8 mouse cellular contexts compared by ENCODE assay signal in the genomic region with DNA sequence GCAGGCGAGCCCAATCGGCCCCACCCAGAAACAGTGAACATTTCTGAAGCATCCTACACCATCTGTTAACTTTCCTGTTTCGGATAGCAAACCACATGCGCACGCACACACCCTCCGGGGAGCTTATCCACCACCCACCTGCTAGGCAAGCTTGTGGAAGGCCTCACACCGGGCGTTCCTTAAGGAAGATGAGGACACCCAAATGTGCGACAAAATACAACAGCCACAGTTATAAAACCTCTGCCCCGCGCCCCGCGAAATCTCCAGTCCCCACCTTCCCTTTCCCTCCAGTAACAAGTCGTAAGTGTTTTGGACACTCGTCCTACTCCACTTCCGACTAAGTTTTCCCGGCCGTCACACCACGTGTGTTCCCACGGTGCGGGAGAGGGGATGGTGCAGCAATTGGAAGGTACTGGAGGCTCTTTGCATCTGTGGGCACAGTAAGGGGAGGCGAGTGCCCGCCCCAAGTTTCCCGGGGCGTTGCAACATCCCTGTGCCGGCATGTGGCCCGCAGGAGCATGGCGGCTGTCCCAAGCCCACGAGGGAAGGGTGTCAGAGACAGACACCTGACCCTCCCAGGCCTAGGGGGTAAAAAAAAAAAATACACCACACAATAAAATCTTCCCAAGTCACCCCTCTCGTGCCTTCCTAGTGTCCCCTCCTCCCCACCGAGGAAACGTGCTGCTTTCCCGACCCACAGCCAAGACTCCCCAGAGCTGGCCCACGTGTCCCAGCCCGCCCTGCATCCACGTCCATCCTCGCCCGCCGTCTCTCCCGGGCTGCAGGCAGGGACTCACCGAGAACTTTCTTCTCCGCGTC. TPM values are rescaled to one million over a fixed set of nuclear protein-coding genes. Genes with fewer than 3 reads are reported as not detected.
DNase-seq lines count a peak whose midpoint lies in the region; ATAC-seq and TF ChIP-seq lines count a peak whose summit lies in the region.

No protein-coding gene starts in this region.

- peaks cover 2 to 34% of the 10 kb centered on the region in 2 experiments for H3K4me1 ChIP-seq in CH12.LX (ENCODE audit: control insufficient read depth in 1 of 2, insufficient read depth in 2 of 2)
- peaks cover 3% of the 10 kb centered on the region; the same call in 1 of the 2 replicates for H3K4me1 ChIP-seq in forebrain, embryonic 11.5 days (replicated peaks; ENCODE audit: control insufficient read depth, insufficient read depth, low read length)
- peaks cover 38% of the 10 kb centered on the region for H3K4me1 ChIP-seq in heart, embryonic 16.5 days (ENCODE audit: control insufficient read depth, insufficient read depth, low read length)
- H3K4me1 ChIP-seq in liver, postnatal 0 days (ENCODE audit: insufficient read depth), result peaks cover 9% of the 10 kb centered on the region
- H3K4me1 ChIP-seq in neural tube, embryonic 13.5 days (replicated peaks), result peaks cover 49% of the 10 kb centered on the region

- peak overlapping the region; percentile 83 for H3K4me2 ChIP-seq in CH12.LX (ENCODE audit: insufficient read depth, low read depth, poor library complexity, severe bottlenecking)
- peak overlapping the region; percentile 73 for H3K4me2 ChIP-seq in forebrain, embryonic 11.5 days (ENCODE audit: low read depth, low read length, severe bottlenecking)
- peak overlapping the region; percentile 94 for H3K4me2 ChIP-seq in heart, embryonic 16.5 days (ENCODE audit: low read depth, low read length)
- H3K4me2 ChIP-seq in liver, postnatal 0 days (ENCODE audit: low read depth, low read length), result peak overlapping the region; percentile 78
- peak overlapping the region; percentile 89 for H3K4me2 ChIP-seq in neural tube, embryonic 13.5 days

- H3K9ac ChIP-seq in CH12.LX (ENCODE audit: insufficient read depth, low read depth), result peak overlapping the region; percentile 92
- peak overlapping the region; percentile 86 for H3K9ac ChIP-seq in forebrain, embryonic 11.5 days (ENCODE audit: low read length)
- H3K9ac ChIP-seq in heart, embryonic 16.5 days (ENCODE audit: low read length), result peak overlapping the region; percentile 87
- peak overlapping the region; percentile 96 for H3K9ac ChIP-seq in liver, postnatal 0 days (replicated peaks)
- H3K9ac ChIP-seq in neural tube, embryonic 13.5 days, result peak overlapping the region; percentile 91

- peak; percentile 59 for ATAC-seq in forebrain, embryonic 11.5 days (replicated peaks; ENCODE audit: low FRiP score)
- peak; percentile 21 for ATAC-seq in heart, embryonic 16.5 days (replicated peaks; ENCODE audit: extremely low read depth, insufficient read depth, low FRiP score)
- peak; percentile 88 for ATAC-seq in liver, postnatal 0 days
- peak; percentile 74 for ATAC-seq in neural tube, embryonic 13.5 days (ENCODE audit: low read depth)

- peak overlapping the region; percentile 80 to 90 (median 89) for H3K4me3 ChIP-seq in CH12.LX (replicated peaks in 1 of 3; ENCODE audit: low read depth in 2 of 3, low read length in 2 of 3, poor library complexity in 1 of 3)
- H3K4me3 ChIP-seq in forebrain, embryonic 11.5 days (ENCODE audit: low read depth, low read length), result peak overlapping the region; percentile 86
- peak overlapping the region; percentile 84 for H3K4me3 ChIP-seq in heart, embryonic 16.5 days (ENCODE audit: low read length)
- H3K4me3 ChIP-seq in liver, postnatal 0 days (ENCODE audit: low read depth, low read length), result peak overlapping the region; percentile 78
- H3K4me3 ChIP-seq in neural tube, embryonic 13.5 days, result peak overlapping the region; percentile 89

- in situ Hi-C loops in CH12.LX (cut with MboI; ENCODE audit: low pct_ligation_motif_present, low pct_unique_long_range_greater_than_20kb, low sequenced_read_pairs), result no loop called here

- peaks cover 53% of the 10 kb centered on the region for H3K79me2 ChIP-seq in CH12.LX (replicated peaks; ENCODE audit: control insufficient read depth, extremely low read depth, insufficient read depth, poor library complexity, severe bottlenecking)

- H3K36me3 ChIP-seq in CH12.LX (replicated peaks in 1 of 2; ENCODE audit: control insufficient read depth in 1 of 2, insufficient read depth in 1 of 2, low read length in 1 of 2), result peaks cover 2 to 23% of the 10 kb centered on the region in 2 experiments
- no peaks in the 10 kb centered on the region for H3K36me3 ChIP-seq in forebrain, embryonic 11.5 days (ENCODE audit: control insufficient read depth, insufficient read depth, low read length)
- no peaks in the 10 kb centered on the region for H3K36me3 ChIP-seq in heart, embryonic 16.5 days (ENCODE audit: control insufficient read depth, insufficient read depth)
- H3K36me3 ChIP-seq in liver, postnatal 0 days (replicated peaks; ENCODE audit: insufficient read depth, low read length), result 0 out of 2 replicates have a peak, but pooled peaks cover 6% of the 10 kb centered on the region
- H3K36me3 ChIP-seq in neural tube, embryonic 13.5 days, result no peaks in the 10 kb centered on the region

- H3K27ac ChIP-seq in CH12.LX (ENCODE audit: insufficient read depth, low read depth), result peak overlapping the region; percentile 80
- peak overlapping the region; percentile 66; the same call in 1 of the 2 replicates for H3K27ac ChIP-seq in forebrain, embryonic 11.5 days (ENCODE audit: low read depth, low read length)
- peak overlapping the region; percentile 86 for H3K27ac ChIP-seq in heart, embryonic 16.5 days (ENCODE audit: low read length)
- H3K27ac ChIP-seq in liver, postnatal 0 days (ENCODE audit: low read depth), result peak overlapping the region; percentile 96
- H3K27ac ChIP-seq in neural tube, embryonic 13.5 days (replicated peaks), result peak overlapping the region; percentile 83

- no peaks in the 10 kb centered on the region for H3K9me3 ChIP-seq in CH12.LX (replicated peaks; ENCODE audit: low read length)
- no peaks in the 10 kb centered on the region for H3K9me3 ChIP-seq in forebrain, embryonic 11.5 days (ENCODE audit: control insufficient read depth, low read length)
- no peaks in the 10 kb centered on the region for H3K9me3 ChIP-seq in heart, embryonic 16.5 days (replicated peaks; ENCODE audit: control insufficient read depth, low read length)
- no peaks in the 10 kb centered on the region for H3K9me3 ChIP-seq in liver, postnatal 0 days (ENCODE audit: low read length)
- no peaks in the 10 kb centered on the region for H3K9me3 ChIP-seq in neural tube, embryonic 13.5 days

- no peak for TF ChIP-seq CTCF in CH12.LX (conservative IDR thresholded peaks at IDR 0.05 in 1 of 2, IDR thresholded peaks at IDR 0.05 in 1 of 2; ENCODE audit: low read depth in 2 of 2, low read length in 2 of 2)
- TF ChIP-seq CTCF in liver, postnatal 0 days (IDR thresholded peaks at IDR 0.05; ENCODE audit: low read depth), result no peak

- no peak for TF ChIP-seq EP300 in CH12.LX (IDR thresholded peaks at IDR 0.05; ENCODE audit: low read length)
- TF ChIP-seq EP300 in liver, postnatal 0 days (IDR thresholded peaks at IDR 0.05; ENCODE audit: low read depth), result peak; percentile 77

- peaks cover 18% of the 10 kb centered on the region for H3K27me3 ChIP-seq in CH12.LX (replicated peaks)
- no peaks in the 10 kb centered on the region; the same call in 1 of the 2 replicates for H3K27me3 ChIP-seq in forebrain, embryonic 11.5 days (ENCODE audit: control insufficient read depth, insufficient read depth, low read length)
- H3K27me3 ChIP-seq in heart, embryonic 16.5 days (ENCODE audit: control insufficient read depth, insufficient read depth, low read length), result no peaks in the 10 kb centered on the region
- H3K27me3 ChIP-seq in liver, postnatal 0 days (ENCODE audit: insufficient read depth, low read length), result no peaks in the 10 kb centered on the region
- H3K27me3 ChIP-seq in neural tube, embryonic 13.5 days, result peaks cover 9% of the 10 kb centered on the region; the same call in 1 of the 2 replicates

- TF ChIP-seq RAD21 in CH12.LX (IDR thresholded peaks at IDR 0.05; ENCODE audit: low read depth, low read length), result no peak

- dilution Hi-C loops in CH12.LX (cut with MboI; ENCODE audit: extremely low pct_ligation_motif_present, extremely low pct_unique_long_range_greater_than_20kb, low sequenced_read_pairs), result no loop called here

- peak; percentile 69 for DNase-seq in CH12.LX (ENCODE audit: extremely low read depth)
- peak; percentile 80 for DNase-seq in c-Kit-negative CD71-positive TER-119-positive erythroid progenitor cells, embryonic 14.5 days (ENCODE audit: low read depth, low spot score)
- DNase-seq in forebrain, embryonic 11.5 days (ENCODE audit: low spot score), result peak; percentile 74
- DNase-seq in kidney, postnatal 36 days, result peak; percentile 35 to 61
- peak; percentile 84 for DNase-seq in liver, postnatal 0 days
- DNase-seq in testis, postnatal 10 days (ENCODE audit: low spot score), result peak; percentile 64

- TF ChIP-seq POLR2A in CH12.LX (IDR thresholded peaks at IDR 0.05; ENCODE audit: low read depth, low read length), result peak; percentile 51

- under 1% methylated on average over 41 of the region's 43 CpGs for WGBS in forebrain, embryonic 11.5 days
- under 1% methylated on average over 43 of the region's 43 CpGs for WGBS in heart, embryonic 16.5 days
- WGBS in liver, postnatal 0 days (ENCODE audit: insufficient replicate concordance), result under 1% methylated on average over 43 of the region's 43 CpGs
- under 1% methylated on average over 43 of the region's 43 CpGs for WGBS in neural tube, embryonic 13.5 days

TF ChIP-seq in CH12.LX, 34 proteins besides CTCF, POLR2A, EP300 and RAD21 (continues in another document):
- TF ChIP-seq TBP (conservative IDR thresholded peaks at IDR 0.05; ENCODE audit: low read depth, low read length) (0 out of 2 replicates have a peak, but pooled peaks have one; percentile 24), ZNF384 (IDR thresholded peaks at IDR 0.05; ENCODE audit: low read depth, low read length) (no peak), MYC (IDR thresholded peaks at IDR 0.05; ENCODE audit: low read depth, low read length) (peak; percentile 95), ZC3H11A (IDR thresholded peaks at IDR 0.05; ENCODE audit: low read depth, low read length) (no peak)

RNA-seq across cellular contexts. Expression of a gene that starts 0.8 kb away (rescaled TPM):
- 410 and 435 TPM in 2 replicates for total RNA-seq in CH12.LX (2012; rRNA removed)
- total RNA-seq in CH12.LX (2014; rRNA removed), result 391 and 415 TPM in 2 replicates
- polyA plus RNA-seq in CH12.LX (2012; ENCODE audit: insufficient read length, low read depth), result 528 and 620 TPM in 2 replicates
- polyA plus RNA-seq in forebrain, embryonic 11.5 days (2014; fragmentation: Nextera tagmentation; extraction: Ambion mirVana), result 42.5 and 49.4 TPM in 2 replicates
- polyA plus RNA-seq in heart, embryonic 16.5 days (2015; fragmentation: Nextera tagmentation; extraction: Ambion mirVana), result 30.8 and 41.3 TPM in 2 replicates
- polyA plus RNA-seq in liver, postnatal 0 days (2015; fragmentation: Nextera tagmentation; extraction: Ambion mirVana), result 38.9 and 67.2 TPM in 2 replicates
- polyA plus RNA-seq in neural tube, embryonic 13.5 days (2015; fragmentation: Nextera tagmentation; extraction: Ambion mirVana), result 19.8 and 24.5 TPM in 2 replicates

RNA-seq across cellular contexts. Expression of a gene that starts 34.0 kb away (rescaled TPM):
- total RNA-seq in CH12.LX (2012; rRNA removed) (not detected in 2 replicates), CH12.LX (2014; rRNA removed) (not detected in 2 replicates)
- not detected in 2 replicates for polyA plus RNA-seq in CH12.LX (2012; ENCODE audit: insufficient read length, low read depth)
- polyA plus RNA-seq in forebrain, embryonic 11.5 days (2014; fragmentation: Nextera tagmentation; extraction: Ambion mirVana), result 0.91 and 1.4 TPM in 2 replicates
- 0.40 and 0.66 TPM in 2 replicates for polyA plus RNA-seq in heart, embryonic 16.5 days (2015; fragmentation: Nextera tagmentation; extraction: Ambion mirVana)
- 0.25 and 0.32 TPM in 2 replicates for polyA plus RNA-seq in liver, postnatal 0 days (2015; fragmentation: Nextera tagmentation; extraction: Ambion mirVana)
- 1.4 and 1.9 TPM in 2 replicates for polyA plus RNA-seq in neural tube, embryonic 13.5 days (2015; fragmentation: Nextera tagmentation; extraction: Ambion mirVana)

Comparison
In these comparisons a context has a peak if more than half of its experiments do, and no peak if none do; other contexts are left out.
1. Peak in every context shown above with its lines: DNase-seq, ATAC-seq, H3K4me3 ChIP-seq and H3K27ac ChIP-seq.
2. ATAC-seq: peak in every context shown above with its lines; median percentile 88 in liver, postnatal 0 days; 74 in neural tube, embryonic 13.5 days; 59 in forebrain, embryonic 11.5 days; 21 in heart, embryonic 16.5 days.